Mouse (Mus musculus) small intestine, adult 2 months (tissue): ENCODE results near the gene Rpp14.

Experiments
- CTCF ChIP-seq: fragments of 200-500 bp; IDR thresholded peaks from 2 replicates; pipeline ENCODE4 v1.5.1; 2012; ENCODE audit warnings: low read depth, mild to moderate bottlenecking, control low read depth, inconsistent platforms, low read length, moderate library complexity, mixed read lengths; ENCODE audit not compliant: insufficient replicate concordance, insufficient read length; ENCODE audit errors: extremely low read depth
- POLR2A ChIP-seq: fragments of 200-500 bp; IDR thresholded peaks from 2 replicates; pipeline ENCODE4 v1.6.1; 2012; ENCODE audit warnings: low read depth, mild to moderate bottlenecking, control low read depth, inconsistent platforms, low read length, moderate library complexity

DNA sequence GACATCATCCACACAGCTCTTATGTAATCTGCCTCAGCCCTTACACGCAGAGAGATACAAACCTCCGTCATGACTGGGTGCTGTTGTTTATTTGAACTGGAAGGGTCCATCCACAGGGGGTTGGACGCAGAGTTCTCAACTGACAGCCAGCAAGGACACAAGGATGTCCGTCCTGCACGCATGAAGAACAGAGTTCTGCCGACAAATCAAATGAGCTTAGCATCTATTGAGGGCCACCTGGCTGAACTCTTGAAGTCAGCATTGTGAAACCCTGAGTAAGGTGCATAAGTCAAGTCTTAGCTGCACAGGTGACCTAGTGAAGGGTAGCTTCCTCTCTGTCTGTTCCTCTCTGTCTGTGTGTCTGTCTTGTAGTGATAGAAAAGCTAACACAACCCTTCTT, 44.2 kb upstream of the Rpp14 start:
- no peak for TF ChIP-seq CTCF
- TF ChIP-seq POLR2A, result no peak
